Mouse (Mus musculus) liver, embryonic 16.5 days (tissue): Measurements from ENCODE around the gene Lmna. TPM values are rescaled to one million over a fixed set of nuclear protein-coding genes. Genes with fewer than 3 reads are reported as not detected.

Source experiments
- ATAC-seq: fragments of 200-750 bp; cut with Nextera tagmentation; 2 replicates; pipeline ENCODE4 v1.8.0; 2017; ENCODE audit warnings: low read depth, mild to moderate bottlenecking, moderate number of reproducible peaks, moderate library complexity
- H3K27ac ChIP-seq: fragments of 300-500 bp; sonication (generic); 2 replicates; pipeline ENCODE4 v1.5.1; 2014; ENCODE audit warnings: mild to moderate bottlenecking, low read length
- H3K27me3 ChIP-seq: fragments of 300-500 bp; sonication (generic); 2 replicates; pipeline ENCODE4 v1.6.1; 2014; ENCODE audit warnings: low read depth, low read length, mixed read lengths; ENCODE audit not compliant: control insufficient read depth, insufficient read depth
- H3K36me3 ChIP-seq: fragments of 300-500 bp; sonication (generic); 2 replicates; pipeline ENCODE4 v1.6.1; 2014; ENCODE audit warnings: mild to moderate bottlenecking; ENCODE audit not compliant: control insufficient read depth, insufficient read depth
- H3K4me1 ChIP-seq: fragments of 300-500 bp; sonication (generic); 2 replicates; pipeline ENCODE4 v1.6.1; 2014; ENCODE audit warnings: low read depth, low read length, mixed read lengths; ENCODE audit not compliant: control insufficient read depth
- H3K4me2 ChIP-seq: fragments of 300-500 bp; sonication (generic); 2 replicates; pipeline ENCODE4 v1.6.1; 2014; ENCODE audit warnings: low read depth, low read length, mixed read lengths
- H3K4me3 ChIP-seq: fragments of 300-500 bp; sonication (generic); 2 replicates; pipeline ENCODE4 v1.5.1; 2014; ENCODE audit warnings: low read depth, mild to moderate bottlenecking, low read length
- H3K9ac ChIP-seq: fragments of 300-500 bp; sonication (generic); 2 replicates; pipeline ENCODE4 v1.6.1; 2014; ENCODE audit warnings: low read depth, low read length
- H3K9me3 ChIP-seq: fragments of 300-500 bp; sonication (generic); replicated peaks from 2 replicates; pipeline ENCODE4 v1.6.1; 2016; ENCODE audit warnings: low read length; ENCODE audit not compliant: control insufficient read depth
- WGBS: fragments of 180-500 bp; shearing (Covaris S2); extraction: QIAGEN DNeasy Blood & Tissue Kit; methylation state at CpG from one replicate; pipeline ENCODE4 v1.1.7; 2014; ENCODE audit not compliant: insufficient replicate concordance; 5-methylcytosine and 5-hydroxymethylcytosine counted together
- polyA plus RNA-seq: library from polyadenylated mRNA; unstranded; fragments of >200 nt; fragmentation: Nextera tagmentation; extraction: Ambion mirVana; gene quantifications from 2 replicates; pipeline ENCODE4 v1.2.1, GENCODE M21; 2015

The Lmna gene
- polyA plus RNA-seq, 1 experiment from 2014 or later = 131 TPM

GRCm38 (mm10) chr3:88483621-88484020 lies 26.1 kb downstream of the Lmna start:
- Histone ChIP-seq H3K9me3 (no peaks in the 10 kb centered on the region), H3K27ac (no peak overlapping the region), H3K4me3 (no peak overlapping the region), H3K27me3 (peaks cover 12% of the 10 kb centered on the region; the same call in 1 of the 2 replicates), H3K9ac (no peak overlapping the region), H3K4me2 (no peak overlapping the region), H3K4me1 (peaks cover 3% of the 10 kb centered on the region; the same call in 1 of the 2 replicates), H3K36me3 (peaks cover 60% of the 10 kb centered on the region)
- ATAC-seq = peak; percentile 47; the same call in 1 of the 2 replicates
- 9% methylated on average over 5 of the region's 5 CpGs for WGBS

- H3K9me3 ChIP-seq = no peaks in the 10 kb centered on the region
- no peak for ATAC-seq
- no peak overlapping the region for H3K4me3 ChIP-seq
- peaks cover 12% of the 10 kb centered on the region; the same call in 1 of the 2 replicates for H3K27me3 ChIP-seq
- WGBS = 68% methylated on average over 8 of the region's 8 CpGs
- no peak overlapping the region for H3K9ac ChIP-seq
- no peak overlapping the region for H3K4me2 ChIP-seq
- H3K4me1 ChIP-seq = no peaks in the 10 kb centered on the region; the same call in 1 of the 2 replicates
- peaks cover 60% of the 10 kb centered on the region for H3K36me3 ChIP-seq
- H3K27ac ChIP-seq = no peak overlapping the region
These were observed 26.6 kb downstream of the Lmna start for GRCm38 (mm10) chr3:88483141-88483540.

GRCm38 (mm10) chr3:88482336-88482735 lies 27.4 kb downstream of the Lmna start:
- 48% methylated on average over 18 of the region's 18 CpGs for WGBS
- Histone ChIP-seq H3K4me3 (no peak overlapping the region), H3K4me1 (no peaks in the 10 kb centered on the region; the same call in 1 of the 2 replicates), H3K27me3 (peaks cover 12% of the 10 kb centered on the region; the same call in 1 of the 2 replicates), H3K9me3 (no peaks in the 10 kb centered on the region), H3K9ac (no peak overlapping the region), H3K36me3 (peaks cover 53% of the 10 kb centered on the region), H3K27ac (no peak overlapping the region), H3K4me2 (no peak overlapping the region)
- ATAC-seq = no peak

- H3K27me3 ChIP-seq = peaks cover 12% of the 10 kb centered on the region; the same call in 1 of the 2 replicates
- WGBS = 76% methylated on average over 8 of the region's 8 CpGs
- no peaks in the 10 kb centered on the region for H3K9me3 ChIP-seq
- H3K4me1 ChIP-seq = no peaks in the 10 kb centered on the region; the same call in 1 of the 2 replicates
- H3K4me3 ChIP-seq = no peak overlapping the region
- H3K27ac ChIP-seq = no peak overlapping the region
- no peak for ATAC-seq
- H3K9ac ChIP-seq = no peak overlapping the region
- peaks cover 45% of the 10 kb centered on the region for H3K36me3 ChIP-seq
- no peak overlapping the region for H3K4me2 ChIP-seq
These were observed 28.2 kb downstream of the Lmna start for GRCm38 (mm10) chr3:88481372-88482040.

GRCm38 (mm10) chr3:88480679-88481078 lies 29.1 kb downstream of the Lmna start:
- 76% methylated on average over 5 of the region's 5 CpGs for whole genome bisulfite sequencing

GRCm38 (mm10) chr3:88479828-88480227 lies 29.9 kb downstream of the Lmna start:
- Histone ChIP-seq H3K4me2 (no peak overlapping the region), H3K27me3 (peaks cover 2% of the 10 kb centered on the region; the same call in 1 of the 2 replicates), H3K4me1 (no peaks in the 10 kb centered on the region; the same call in 1 of the 2 replicates), H3K36me3 (peaks cover 29% of the 10 kb centered on the region), H3K4me3 (no peak overlapping the region), H3K9me3 (no peaks in the 10 kb centered on the region), H3K9ac (no peak overlapping the region), H3K27ac (no peak overlapping the region)
- ATAC-seq = no peak
- 75% methylated on average over 4 of the region's 4 CpGs for WGBS

More at GRCm38 (mm10) chr3:88480679-88481078, 29.1 kb downstream of the Lmna start:
- Histone ChIP-seq H3K27ac (no peak overlapping the region), H3K27me3 (peaks cover 5% of the 10 kb centered on the region; the same call in 1 of the 2 replicates), H3K9ac (no peak overlapping the region), H3K4me2 (no peak overlapping the region), H3K4me3 (no peak overlapping the region), H3K36me3 (peaks cover 37% of the 10 kb centered on the region), H3K9me3 (no peaks in the 10 kb centered on the region), H3K4me1 (no peaks in the 10 kb centered on the region; the same call in 1 of the 2 replicates)
- ATAC-seq = no peak

GRCm38 (mm10) chr3:88479163-88479562 lies 30.6 kb downstream of the Lmna start:
- WGBS = 47% methylated on average over 3 of the region's 3 CpGs

GRCm38 (mm10) chr3:88477735-88478134 lies 32.0 kb downstream of the Lmna start:
- Histone ChIP-seq H3K4me3 (no peak overlapping the region), H3K36me3 (peaks cover 10% of the 10 kb centered on the region), H3K9ac (no peak overlapping the region), H3K27ac (no peak overlapping the region), H3K9me3 (no peaks in the 10 kb centered on the region), H3K4me2 (no peak overlapping the region), H3K4me1 (no peaks in the 10 kb centered on the region; the same call in 1 of the 2 replicates), H3K27me3 (no peaks in the 10 kb centered on the region)
- WGBS = 2% methylated on average over 8 of the region's 8 CpGs
- peak; percentile 75 for ATAC-seq

More at GRCm38 (mm10) chr3:88479163-88479562, 30.6 kb downstream of the Lmna start:
- no peak overlapping the region for H3K4me3 ChIP-seq
- H3K4me1 ChIP-seq = no peaks in the 10 kb centered on the region; the same call in 1 of the 2 replicates
- H3K4me2 ChIP-seq = no peak overlapping the region
- no peak overlapping the region for H3K9ac ChIP-seq
- ATAC-seq = no peak
- no peaks in the 10 kb centered on the region; the same call in 1 of the 2 replicates for H3K27me3 ChIP-seq
- no peak overlapping the region for H3K27ac ChIP-seq
- no peaks in the 10 kb centered on the region for H3K9me3 ChIP-seq
- H3K36me3 ChIP-seq = peaks cover 23% of the 10 kb centered on the region

- 47% methylated on average over 6 of the region's 6 CpGs for WGBS
- Histone ChIP-seq H3K4me3 (no peak overlapping the region), H3K4me1 (no peaks in the 10 kb centered on the region; the same call in 1 of the 2 replicates), H3K27me3 (no peaks in the 10 kb centered on the region), H3K4me2 (no peak overlapping the region), H3K9me3 (no peaks in the 10 kb centered on the region), H3K36me3 (no peaks in the 10 kb centered on the region), H3K9ac (no peak overlapping the region), H3K27ac (no peak overlapping the region)
- no peak for ATAC-seq
These were observed 33.4 kb downstream of the Lmna start for GRCm38 (mm10) chr3:88476403-88476802.
